Mouse (Mus musculus) neural tube, embryonic 12.5 days (tissue): ENCODE results near the gene Rhbdl1. TPM values are rescaled to one million over a fixed set of nuclear protein-coding genes. Genes with fewer than 3 reads are reported as not detected.

Source experiments
- ATAC-seq: fragments of 200-750 bp; cut with Nextera tagmentation; 2 replicates; pipeline ENCODE4 v1.8.0; 2017; ENCODE audit warnings: low read depth, mild to moderate bottlenecking, moderate TSS enrichment, moderate library complexity; ENCODE audit not compliant: low FRiP score
- H3K27ac ChIP-seq: fragments of 300-500 bp; sonication (generic); 2 replicates; pipeline ENCODE4 v1.5.1; 2016
- H3K27me3 ChIP-seq: fragments of 300-500 bp; sonication (generic); replicated peaks from 2 replicates; pipeline ENCODE4 v1.6.1; 2016; ENCODE audit warnings: mild to moderate bottlenecking
- H3K36me3 ChIP-seq: fragments of 300-500 bp; sonication (generic); 2 replicates; pipeline ENCODE4 v1.6.1; 2016; ENCODE audit warnings: mild to moderate bottlenecking
- H3K4me1 ChIP-seq: fragments of 300-500 bp; sonication (generic); 2 replicates; pipeline ENCODE4 v1.6.1; 2016
- H3K4me2 ChIP-seq: fragments of 300-500 bp; sonication (generic); replicated peaks from 2 replicates; pipeline ENCODE4 v1.6.1; 2016; ENCODE audit warnings: mild to moderate bottlenecking
- H3K4me3 ChIP-seq: fragments of 300-500 bp; sonication (generic); 2 replicates; pipeline ENCODE4 v1.5.1; 2016
- H3K9ac ChIP-seq: fragments of 300-500 bp; sonication (generic); 2 replicates; pipeline ENCODE4 v1.6.1; 2016; ENCODE audit warnings: mild to moderate bottlenecking
- H3K9me3 ChIP-seq: fragments of 300-500 bp; sonication (generic); 2 replicates; pipeline ENCODE4 v1.6.1; 2016; ENCODE audit warnings: mild to moderate bottlenecking
- WGBS: fragments of 180-500 bp; shearing (Covaris S2); methylation state at CpG from one replicate; pipeline ENCODE4 v1.1.7; 2016; 5-methylcytosine and 5-hydroxymethylcytosine counted together
- polyA plus RNA-seq: library from polyadenylated mRNA; unstranded; fragments of >200 nt; fragmentation: Nextera tagmentation; extraction: Ambion mirVana; gene quantifications from 2 replicates; pipeline ENCODE4 v1.2.1, GENCODE M21; 2016

Gene Rhbdl1
- polyA plus RNA-seq, 1 experiment from 2014 or later = 8.1 TPM

GRCm38 (mm10) chr17:25834595-25835222 is 2.4 kb downstream of the Rhbdl1 start:
- no peak for ATAC-seq
- Histone ChIP-seq H3K4me2 (peak overlapping the region; percentile 95), H3K36me3 (peaks cover 43% of the 10 kb centered on the region), H3K9ac (peak overlapping the region; percentile 92), H3K9me3 (no peaks in the 10 kb centered on the region), H3K27me3 (no peaks in the 10 kb centered on the region), H3K4me3 (peak overlapping the region; percentile 79), H3K27ac (no peak overlapping the region), H3K4me1 (peaks cover 78% of the 10 kb centered on the region)
- WGBS = 89% methylated on average over 12 of the region's 12 CpGs

- peak overlapping the region; percentile 95 for H3K4me2 ChIP-seq
- H3K9ac ChIP-seq = peak overlapping the region; percentile 92
- no peaks in the 10 kb centered on the region for H3K9me3 ChIP-seq
- peak overlapping the region; percentile 88 for H3K27ac ChIP-seq
- H3K4me1 ChIP-seq = peaks cover 82% of the 10 kb centered on the region
- ATAC-seq = no peak
- peaks cover 36% of the 10 kb centered on the region for H3K36me3 ChIP-seq
- H3K27me3 ChIP-seq = no peaks in the 10 kb centered on the region
- WGBS = 60% methylated on average over 6 of the region's 6 CpGs
- peak overlapping the region; percentile 79 for H3K4me3 ChIP-seq
These were observed 3.0 kb downstream of the Rhbdl1 start for GRCm38 (mm10) chr17:25833961-25834594.

GRCm38 (mm10) chr17:25833291-25833663 is 3.8 kb downstream of the Rhbdl1 start, which contains the start of gene Stub1:
Gene Stub1 (minus strand): TSS chr17:25833404.
- Histone ChIP-seq H3K4me2 (peak within 1 kb of the TSS; percentile 95), H3K9me3 (no peaks in the 10 kb centered on the region), H3K9ac (peak within 1 kb of the TSS; percentile 92), H3K4me1 (peaks cover 83% of the 10 kb centered on the region), H3K36me3 (peaks cover 32% of the 10 kb centered on the region), H3K27ac (peak within 1 kb of the TSS; percentile 88), H3K27me3 (no peaks in the 10 kb centered on the region), H3K4me3 (peak within 1 kb of the TSS; percentile 79)
- ATAC-seq = peak; percentile 50
- under 1% methylated on average over 24 of the region's 24 CpGs for WGBS

- Histone ChIP-seq H3K4me3 (peak overlapping the region; percentile 79), H3K9ac (peak overlapping the region; percentile 92), H3K4me2 (peak overlapping the region; percentile 95), H3K27me3 (no peaks in the 10 kb centered on the region), H3K36me3 (peaks cover 32% of the 10 kb centered on the region), H3K9me3 (no peaks in the 10 kb centered on the region), H3K4me1 (peaks cover 82% of the 10 kb centered on the region), H3K27ac (peak overlapping the region; percentile 88)
- under 1% methylated on average over 77 of the region's 77 CpGs for WGBS
- ATAC-seq = peak; percentile 90
These were observed 4.4 kb downstream of the Rhbdl1 start for GRCm38 (mm10) chr17:25832436-25833290.

- Histone ChIP-seq H3K9ac (peak overlapping the region; percentile 92), H3K27me3 (no peaks in the 10 kb centered on the region), H3K27ac (no peak overlapping the region; the same call in 1 of the 2 replicates), H3K4me1 (peaks cover 81% of the 10 kb centered on the region), H3K4me2 (peak overlapping the region; percentile 95), H3K4me3 (peak overlapping the region; percentile 79), H3K36me3 (peaks cover 42% of the 10 kb centered on the region), H3K9me3 (no peaks in the 10 kb centered on the region)
- 67% methylated on average over 21 of the region's 21 CpGs for WGBS
- ATAC-seq = no peak
These were observed 5.4 kb downstream of the Rhbdl1 start for GRCm38 (mm10) chr17:25831451-25832281.

GRCm38 (mm10) chr17:25830806-25831431 is 6.2 kb downstream of the Rhbdl1 start:
- no peaks in the 10 kb centered on the region for H3K9me3 ChIP-seq
- 89% methylated on average over 14 of the region's 14 CpGs for WGBS
- peak overlapping the region; percentile 95 for H3K4me2 ChIP-seq
- no peak overlapping the region for H3K27ac ChIP-seq
- H3K4me3 ChIP-seq = no peak overlapping the region
- no peak for ATAC-seq
- peaks cover 49% of the 10 kb centered on the region for H3K36me3 ChIP-seq
- no peak overlapping the region for H3K9ac ChIP-seq
- H3K4me1 ChIP-seq = peaks cover 81% of the 10 kb centered on the region
- H3K27me3 ChIP-seq = no peaks in the 10 kb centered on the region

- Histone ChIP-seq H3K4me2 (peak overlapping the region; percentile 95), H3K27me3 (no peaks in the 10 kb centered on the region), H3K9me3 (no peaks in the 10 kb centered on the region), H3K36me3 (peaks cover 51% of the 10 kb centered on the region), H3K9ac (0 out of 2 replicates have a peak overlapping the region, but pooled peaks have one; percentile 75), H3K27ac (no peak overlapping the region), H3K4me3 (peak overlapping the region; percentile 56; the same call in 1 of the 2 replicates), H3K4me1 (peaks cover 80% of the 10 kb centered on the region)
- ATAC-seq = no peak
- 85% methylated on average over 4 of the region's 4 CpGs for WGBS
These were observed 6.8 kb downstream of the Rhbdl1 start for GRCm38 (mm10) chr17:25830200-25830753.

GRCm38 (mm10) chr17:25829558-25830017 is 7.5 kb downstream of the Rhbdl1 start:
- no peak for ATAC-seq
- WGBS = 47% methylated on average over 8 of the region's 8 CpGs
- H3K36me3 ChIP-seq = peaks cover 46% of the 10 kb centered on the region

GRCm38 (mm10) chr17:25828712-25829557 is 8.2 kb downstream of the Rhbdl1 start, which contains the start of gene Jmjd8:
Gene Jmjd8 (plus strand): TSS chr17:25828867.
- peak within 1 kb of the TSS; percentile 95 for H3K4me2 ChIP-seq
- 1% methylated on average over 32 of the region's 32 CpGs for WGBS
- H3K27ac ChIP-seq = peak within 1 kb of the TSS; percentile 65
- no peaks in the 10 kb centered on the region for H3K9me3 ChIP-seq
- H3K36me3 ChIP-seq = peaks cover 46% of the 10 kb centered on the region
- H3K27me3 ChIP-seq = no peaks in the 10 kb centered on the region
- H3K9ac ChIP-seq = peak within 1 kb of the TSS; percentile 75
- peak; percentile 41 for ATAC-seq
- peaks cover 80% of the 10 kb centered on the region for H3K4me1 ChIP-seq
- H3K4me3 ChIP-seq = peak within 1 kb of the TSS; percentile 56

More at GRCm38 (mm10) chr17:25829558-25830017, 7.5 kb downstream of the Rhbdl1 start:
- Histone ChIP-seq H3K4me1 (peaks cover 80% of the 10 kb centered on the region), H3K4me2 (peak overlapping the region; percentile 95), H3K27ac (peak overlapping the region; percentile 65), H3K9me3 (no peaks in the 10 kb centered on the region), H3K27me3 (no peaks in the 10 kb centered on the region), H3K9ac (peak overlapping the region; percentile 75), H3K4me3 (peak overlapping the region; percentile 56)

- Histone ChIP-seq H3K9me3 (no peaks in the 10 kb centered on the region), H3K4me2 (peak overlapping the region; percentile 95), H3K9ac (0 out of 2 replicates have a peak overlapping the region, but pooled peaks have one; percentile 5), H3K4me3 (peak overlapping the region; percentile 56), H3K4me1 (peaks cover 75% of the 10 kb centered on the region), H3K27ac (no peak overlapping the region), H3K36me3 (peaks cover 46% of the 10 kb centered on the region), H3K27me3 (no peaks in the 10 kb centered on the region)
- WGBS = 84% methylated on average over 8 of the region's 8 CpGs
- no peak for ATAC-seq
These were observed 8.9 kb downstream of the Rhbdl1 start for GRCm38 (mm10) chr17:25828223-25828594.
